Mouse (Mus musculus): ENCODE data around the gene Spag6. TPM values are rescaled to one million over a fixed set of nuclear protein-coding genes. Genes with fewer than 3 reads are reported as not detected.

Gene Spag6
- polyA plus RNA-seq, 2 experiments, result not detected

GRCm38 (mm10) chr2:18679701-18680100, 14.1 kb upstream of the Spag6 start:
- Histone ChIP-seq H3K27me3 (ENCODE audit: control insufficient read depth, insufficient read depth, low read length) (peaks cover 58% of the 10 kb centered on the region), H3K9me3 (ENCODE audit: control insufficient read depth, low read length) (no peaks in the 10 kb centered on the region), H3K4me2 (ENCODE audit: low read depth) (no peak overlapping the region), H3K9ac (replicated peaks) (no peak overlapping the region), H3K4me3 (ENCODE audit: insufficient read depth in 1 of 2, low read depth in 2 of 2, low read length in 2 of 2) (no peak overlapping the region), H3K36me3 (replicated peaks; ENCODE audit: control insufficient read depth, insufficient read depth, low read depth) (no peaks in the 10 kb centered on the region), H3K27ac (no peak overlapping the region), H3K4me1 (replicated peaks; ENCODE audit: control insufficient read depth in 2 of 2, insufficient read depth in 2 of 2, low read length in 1 of 2) (peaks cover 0 to 3% of the 10 kb centered on the region in 2 experiments; a peak in 1 of 4 replicates)
- DNase-seq (ENCODE audit: low read depth in 3 of 3, low spot score in 3 of 3), result no peak
- 47% methylated on average over 2 of the region's 2 CpGs for WGBS (ENCODE audit: insufficient replicate concordance)
- TF ChIP-seq EP300 (IDR thresholded peaks at IDR 0.05; ENCODE audit: low read depth), result no peak
- TF ChIP-seq CTCF (IDR thresholded peaks at IDR 0.05; ENCODE audit: low read depth), result no peak
- ATAC-seq (ENCODE audit: insufficient read depth), result no peak

GRCm38 (mm10) chr2:18680501-18680900, 13.3 kb upstream of the Spag6 start:
- 2% methylated on average over 4 of the region's 4 CpGs for WGBS (ENCODE audit: insufficient replicate concordance)
- no peak for TF ChIP-seq CTCF (IDR thresholded peaks at IDR 0.05; ENCODE audit: low read depth)
- TF ChIP-seq EP300 (IDR thresholded peaks at IDR 0.05; ENCODE audit: low read depth), result no peak
- peak overlapping the region in 1 of 2 experiments; percentile 35; a peak in 2 of 4 replicates for H3K4me3 ChIP-seq (ENCODE audit: insufficient read depth in 1 of 2, low read depth in 2 of 2, low read length in 2 of 2)
- H3K4me1 ChIP-seq (replicated peaks; ENCODE audit: control insufficient read depth in 2 of 2, insufficient read depth in 2 of 2, low read length in 1 of 2), result peaks cover 0 to 3% of the 10 kb centered on the region in 2 experiments; a peak in 1 of 4 replicates
- DNase-seq (ENCODE audit: low read depth in 3 of 3, low spot score in 3 of 3) (no peak), ATAC-seq (ENCODE audit: insufficient read depth) (no peak)
- peak overlapping the region; percentile 56 for H3K4me2 ChIP-seq (ENCODE audit: low read depth)
- H3K27me3 ChIP-seq (ENCODE audit: control insufficient read depth, insufficient read depth, low read length), result peaks cover 57% of the 10 kb centered on the region
- H3K36me3 ChIP-seq (replicated peaks; ENCODE audit: control insufficient read depth, insufficient read depth, low read depth), result no peaks in the 10 kb centered on the region
- H3K27ac ChIP-seq, result no peak overlapping the region
- no peak overlapping the region for H3K9ac ChIP-seq (replicated peaks)
- H3K9me3 ChIP-seq (ENCODE audit: control insufficient read depth, low read length), result no peaks in the 10 kb centered on the region

GRCm38 (mm10) chr2:18680961-18681360, 12.9 kb upstream of the Spag6 start:
- Histone ChIP-seq H3K27me3 (ENCODE audit: control insufficient read depth, insufficient read depth, low read length) (peaks cover 53% of the 10 kb centered on the region), H3K27ac (no peak overlapping the region), H3K9me3 (ENCODE audit: control insufficient read depth, low read length) (no peaks in the 10 kb centered on the region), H3K36me3 (replicated peaks; ENCODE audit: control insufficient read depth, insufficient read depth, low read depth) (no peaks in the 10 kb centered on the region), H3K4me1 (replicated peaks; ENCODE audit: control insufficient read depth in 2 of 2, insufficient read depth in 2 of 2, low read length in 1 of 2) (no peaks in the 10 kb centered on the region), H3K4me3 (ENCODE audit: insufficient read depth in 1 of 2, low read depth in 2 of 2, low read length in 2 of 2) (peak overlapping the region; percentile 5 to 35), H3K9ac (replicated peaks) (no peak overlapping the region), H3K4me2 (ENCODE audit: low read depth) (peak overlapping the region; percentile 56)
- 6% methylated on average over 19 of the region's 29 CpGs for WGBS (ENCODE audit: insufficient replicate concordance)
- ATAC-seq (ENCODE audit: insufficient read depth), result no peak
- DNase-seq (ENCODE audit: low read depth in 3 of 3, low spot score in 3 of 3), result no peak
- no peak for TF ChIP-seq CTCF (IDR thresholded peaks at IDR 0.05; ENCODE audit: low read depth)
- TF ChIP-seq EP300 (IDR thresholded peaks at IDR 0.05; ENCODE audit: low read depth), result no peak

- peaks cover 0 to 3% of the 10 kb centered on the region in 2 experiments; a peak in 1 of 4 replicates for H3K4me1 ChIP-seq (replicated peaks; ENCODE audit: control insufficient read depth in 2 of 2, insufficient read depth in 2 of 2, low read length in 1 of 2)
- H3K36me3 ChIP-seq (replicated peaks; ENCODE audit: control insufficient read depth, insufficient read depth, low read depth), result no peaks in the 10 kb centered on the region
- H3K9me3 ChIP-seq (ENCODE audit: control insufficient read depth, low read length), result no peaks in the 10 kb centered on the region
- no peak for DNase-seq (ENCODE audit: low read depth in 3 of 3, low spot score in 3 of 3)
- no peak overlapping the region for H3K27ac ChIP-seq
- ATAC-seq (ENCODE audit: insufficient read depth), result no peak
- no peak overlapping the region for H3K4me2 ChIP-seq (ENCODE audit: low read depth)
- H3K9ac ChIP-seq (replicated peaks), result no peak overlapping the region
- no peak overlapping the region for H3K4me3 ChIP-seq (ENCODE audit: insufficient read depth in 1 of 2, low read depth in 2 of 2, low read length in 2 of 2)
- TF ChIP-seq CTCF (IDR thresholded peaks at IDR 0.05; ENCODE audit: low read depth) (no peak), EP300 (IDR thresholded peaks at IDR 0.05; ENCODE audit: low read depth) (no peak)
- peaks cover 52% of the 10 kb centered on the region for H3K27me3 ChIP-seq (ENCODE audit: control insufficient read depth, insufficient read depth, low read length)
- WGBS (ENCODE audit: insufficient replicate concordance), result 64% methylated on average over 5 of the region's 5 CpGs
Observed at GRCm38 (mm10) chr2:18684062-18684461, 9.8 kb upstream of the Spag6 start.

GRCm38 (mm10) chr2:18686386-18686785, 7.4 kb upstream of the Spag6 start:
- H3K4me2 ChIP-seq (ENCODE audit: low read depth), result no peak overlapping the region
- H3K4me1 ChIP-seq (replicated peaks; ENCODE audit: control insufficient read depth in 2 of 2, insufficient read depth in 2 of 2, low read length in 1 of 2), result peaks cover 0 to 4% of the 10 kb centered on the region in 2 experiments; a peak in 1 of 4 replicates
- H3K9me3 ChIP-seq (ENCODE audit: control insufficient read depth, low read length), result no peaks in the 10 kb centered on the region
- TF ChIP-seq EP300 (IDR thresholded peaks at IDR 0.05; ENCODE audit: low read depth) (no peak), CTCF (IDR thresholded peaks at IDR 0.05; ENCODE audit: low read depth) (no peak)
- H3K27ac ChIP-seq, result no peak overlapping the region
- ATAC-seq (ENCODE audit: insufficient read depth), result no peak
- WGBS (ENCODE audit: insufficient replicate concordance), result 39% methylated on average over 6 of the region's 6 CpGs
- H3K9ac ChIP-seq (replicated peaks), result no peak overlapping the region
- DNase-seq (ENCODE audit: low read depth in 3 of 3, low spot score in 3 of 3), result no peak
- no peak overlapping the region for H3K4me3 ChIP-seq (ENCODE audit: insufficient read depth in 1 of 2, low read depth in 2 of 2, low read length in 2 of 2)
- H3K36me3 ChIP-seq (replicated peaks; ENCODE audit: control insufficient read depth, insufficient read depth, low read depth), result no peaks in the 10 kb centered on the region
- peaks cover 52% of the 10 kb centered on the region for H3K27me3 ChIP-seq (ENCODE audit: control insufficient read depth, insufficient read depth, low read length)

Measured in liver, embryonic 14.5 days (tissue).